Mouse (Mus musculus) MEL (cell line): ENCODE measurements at regions not wholly inside any gene's neighbourhood (a gene's known extent, or its start where the extent isn't known, plus 50 kb on each side); places are given as distances from the start of the nearest gene placed in this dataset.

ENCODE experiments used
- JUND ChIP-seq: IDR thresholded peaks from 2 replicates; pipeline ENCODE4 v1.6.1; 2011; ENCODE audit warnings: low read depth, mild to moderate bottlenecking, improper control_type of control experiment, low read length
- NELFE ChIP-seq: IDR thresholded peaks from 2 replicates; pipeline ENCODE4 v1.6.1; 2011; ENCODE audit warnings: low read depth, low read length, improper control_type of control experiment

DNA sequence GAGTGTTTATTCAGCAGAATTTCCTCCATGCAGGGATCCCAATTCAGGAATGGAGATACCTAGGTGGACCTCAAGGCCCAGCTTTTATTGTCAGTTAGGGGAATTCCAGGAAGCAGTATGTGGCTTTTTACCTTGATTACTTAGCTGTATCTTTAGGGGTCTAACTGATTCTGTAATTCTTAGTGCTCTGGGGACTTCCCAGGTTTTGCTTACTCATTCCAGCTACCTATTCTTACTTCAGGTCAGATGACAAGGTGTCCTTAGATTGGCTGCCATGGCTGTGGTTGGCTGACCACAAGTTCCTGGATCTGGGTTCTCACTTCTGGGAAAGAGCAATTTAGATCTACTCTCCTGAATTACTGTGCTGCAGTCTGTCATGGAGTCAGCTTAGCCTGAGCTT lies 235.2 kb upstream of the Ptprz1 start:
- TF ChIP-seq JUND: no peak
- no peak for TF ChIP-seq NELFE
